Mouse (Mus musculus): Measurements from ENCODE around the gene Slc25a23.
"Not testable (repeated sequence)": the region's sequence is repeated elsewhere in the genome, so short reads cannot be mapped to it uniquely, and the experiment has no call there.

The Slc25a23 gene

DNA sequence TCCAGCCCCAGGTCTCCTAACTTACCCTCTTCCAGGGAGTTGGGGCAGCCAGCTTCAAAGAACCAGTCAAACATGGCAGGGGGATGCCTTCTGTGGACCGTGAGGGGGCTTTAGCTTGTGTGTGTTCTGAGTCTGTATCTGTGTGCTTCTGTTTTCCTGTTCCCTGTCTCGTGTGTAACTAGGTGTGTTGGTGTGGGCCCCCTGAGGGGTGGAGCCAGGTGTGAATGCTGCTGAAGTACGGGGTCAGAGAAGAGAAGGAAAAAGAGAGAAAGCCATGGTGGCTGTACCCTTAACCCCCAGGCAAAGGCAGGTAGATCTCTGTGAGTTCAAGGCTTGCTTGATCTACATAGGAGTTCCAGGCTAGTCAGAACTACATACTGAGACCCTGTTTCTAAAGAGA lies 17.3 kb upstream of the Slc25a23 start:
- no peak for DNase-seq (ENCODE audit: low spot score in 2 of 2)

DNA sequence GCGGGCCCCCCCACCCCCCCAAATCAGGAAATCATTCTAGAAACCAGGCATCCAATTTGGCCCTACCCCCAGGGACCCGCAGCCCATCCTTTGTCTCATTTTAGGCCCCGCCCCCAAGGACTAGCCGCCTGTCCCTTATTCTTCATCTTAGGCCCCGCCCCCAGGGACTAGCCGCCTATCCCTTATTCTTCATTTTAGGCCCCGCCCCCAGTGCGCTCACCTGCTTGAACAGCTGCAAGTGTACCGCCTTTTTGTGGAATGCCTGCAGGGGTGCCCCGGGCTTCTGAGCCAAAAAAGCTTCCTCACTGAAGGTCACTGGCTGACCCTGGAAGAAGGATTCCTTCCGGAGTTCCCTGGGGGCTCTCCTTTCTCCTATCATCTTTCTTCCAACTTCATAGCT lies 11.0 kb upstream of the Slc25a23 start:
- DNase-seq (ENCODE audit: low spot score in 2 of 2), result no peak

GRCm38 (mm10) chr17:57070272-57070671 lies 10.6 kb upstream of the Slc25a23 start:
- no peak for DNase-seq (ENCODE audit: low spot score in 2 of 2)

GRCm38 (mm10) chr17:57066908-57067307 lies 7.2 kb upstream of the Slc25a23 start:
- no peak for DNase-seq (ENCODE audit: low spot score in 2 of 2)

- no peak for DNase-seq (ENCODE audit: low spot score in 2 of 2)
Measured at GRCm38 (mm10) chr17:57063031-57063430, 3.4 kb upstream of the Slc25a23 start.

GRCm38 (mm10) chr17:57062548-57062947 lies 2.9 kb upstream of the Slc25a23 start:
- no peak for DNase-seq (ENCODE audit: low spot score in 2 of 2)

DNA sequence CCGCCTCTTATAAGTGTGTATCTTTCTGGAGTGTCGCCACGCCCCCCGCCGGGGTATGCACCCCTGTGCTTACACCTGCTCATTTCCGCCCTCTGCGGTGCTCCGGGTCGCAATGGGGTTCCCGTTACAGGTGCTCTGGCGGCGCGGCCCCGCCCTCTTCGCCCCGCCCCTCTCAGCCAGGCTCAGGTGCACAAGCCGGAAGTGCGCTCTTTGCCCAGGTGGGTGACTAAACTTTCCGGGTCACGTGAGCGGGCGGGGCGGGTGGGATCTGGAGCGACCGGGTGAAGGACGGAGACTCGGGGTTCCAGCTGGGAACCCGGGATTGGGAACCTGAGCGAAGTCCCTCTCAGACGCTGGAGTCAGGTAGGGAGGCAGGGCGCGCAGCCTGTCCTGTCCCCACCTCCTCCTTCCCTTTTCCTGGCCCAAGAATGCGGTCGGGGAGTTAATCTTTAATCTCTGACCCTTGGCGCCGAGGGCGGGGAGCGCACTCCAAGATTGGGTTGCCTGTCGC lies 2.4 kb upstream of the Slc25a23 start:
- no peak for DNase-seq (ENCODE audit: low spot score in 2 of 2)

- no peak for DNase-seq (ENCODE audit: low spot score in 2 of 2)
Measured at GRCm38 (mm10) chr17:57061069-57061468, 1.4 kb upstream of the Slc25a23 start.

DNA sequence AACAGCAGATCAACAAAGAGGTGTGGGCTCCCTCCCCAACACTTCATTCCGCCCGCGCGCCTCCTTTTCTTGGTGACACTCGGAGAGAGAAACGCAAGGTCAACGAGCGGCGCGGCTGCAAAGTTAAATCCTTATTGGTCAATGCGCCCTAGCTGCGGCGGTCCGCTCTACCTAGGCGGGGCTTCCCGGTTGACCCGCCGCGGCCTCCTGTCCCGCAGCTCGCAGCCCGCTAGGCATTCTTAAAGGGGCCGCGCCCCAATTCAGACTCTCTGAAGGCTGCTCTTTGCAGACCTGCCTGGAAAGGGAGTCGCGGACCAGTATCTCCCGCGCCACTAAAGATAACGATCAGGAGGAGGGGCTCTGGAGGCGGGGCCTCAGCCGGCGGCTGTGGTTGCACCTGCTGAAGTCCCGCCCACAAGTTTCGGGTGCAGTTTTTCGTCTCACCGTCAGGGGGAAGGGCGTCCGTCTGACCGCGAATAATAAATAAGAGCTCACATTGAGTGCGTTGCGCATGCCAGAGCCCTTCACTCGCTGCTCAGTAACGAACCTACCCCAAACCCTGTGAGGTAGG lies 653 bp upstream of the Slc25a23 start:
- DNase-seq (ENCODE audit: low spot score in 2 of 2), result peak; percentile 96 to 97

- peak; percentile 64 to 65 for DNase-seq (ENCODE audit: low spot score in 2 of 2)
Measured at GRCm38 (mm10) chr17:57058891-57059485, 675 bp downstream of the Slc25a23 start, which contains the start of gene Crb3. Gene Crb3 (plus strand): TSS chr17:57059105.

DNA sequence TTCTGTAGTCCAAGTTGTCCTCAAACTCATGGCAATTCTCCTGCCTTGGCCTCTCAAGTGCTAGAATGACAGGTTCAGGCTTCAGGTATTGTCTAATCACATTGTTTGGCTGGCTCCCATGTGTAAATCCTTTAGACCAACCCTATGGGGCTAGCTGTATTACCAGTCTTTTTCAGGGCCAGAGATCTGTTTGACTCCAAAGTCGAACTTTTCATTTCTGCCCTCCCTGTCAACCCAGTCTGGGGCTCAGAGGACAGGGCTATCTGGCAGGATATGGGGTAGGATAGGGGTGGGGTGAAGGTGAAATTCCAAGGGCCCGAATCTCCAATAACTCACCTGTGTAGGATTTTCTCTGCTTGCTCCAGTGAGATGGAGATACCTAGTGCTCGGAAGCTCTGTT lies 3.4 kb downstream of the Slc25a23 start:
- DNase-seq (ENCODE audit: low spot score in 2 of 2), result no peak

- DNase-seq (ENCODE audit: low spot score in 2 of 2), result not testable (repeated sequence)
Measured at GRCm38 (mm10) chr17:57051679-57052078, 8.0 kb downstream of the Slc25a23 start.

GRCm38 (mm10) chr17:57048816-57049215 lies 10.8 kb downstream of the Slc25a23 start:
- DNase-seq (ENCODE audit: low spot score in 2 of 2), result no peak

- DNase-seq (ENCODE audit: low spot score in 2 of 2), result no peak
Measured at GRCm38 (mm10) chr17:57047406-57047805, 12.3 kb downstream of the Slc25a23 start.

- DNase-seq (ENCODE audit: low spot score in 2 of 2), result no peak
Measured at GRCm38 (mm10) chr17:57041554-57041953, 18.1 kb downstream of the Slc25a23 start, which contains the start of gene Slc25a41. Gene Slc25a41 (minus strand): TSS chr17:57041654.

DNA sequence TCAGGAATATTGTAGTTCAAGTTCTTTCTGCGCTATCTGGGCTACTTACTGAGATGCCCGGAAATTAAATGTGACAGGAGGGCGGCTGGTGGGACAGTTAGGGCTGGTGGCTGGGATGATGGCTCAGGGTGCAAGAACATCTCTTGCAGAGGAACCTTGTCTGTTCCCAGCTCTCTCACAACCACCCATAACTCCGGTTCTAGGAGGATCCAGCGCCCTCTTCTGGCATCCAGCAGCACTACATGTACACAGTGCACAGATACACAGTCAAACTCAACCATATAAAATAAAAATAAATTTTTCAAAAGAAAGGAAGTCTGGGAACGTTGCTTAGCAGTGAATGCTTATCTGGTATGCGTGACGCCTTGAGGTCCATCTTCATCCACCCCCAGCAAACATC lies 20.7 kb downstream of the Slc25a23 start:
- no peak for DNase-seq (ENCODE audit: low spot score in 2 of 2)

- DNase-seq (ENCODE audit: low spot score in 2 of 2), result peak in 1 of 2 experiments; percentile 61
Measured at GRCm38 (mm10) chr17:57032854-57033253, 26.8 kb downstream of the Slc25a23 start.

DNA sequence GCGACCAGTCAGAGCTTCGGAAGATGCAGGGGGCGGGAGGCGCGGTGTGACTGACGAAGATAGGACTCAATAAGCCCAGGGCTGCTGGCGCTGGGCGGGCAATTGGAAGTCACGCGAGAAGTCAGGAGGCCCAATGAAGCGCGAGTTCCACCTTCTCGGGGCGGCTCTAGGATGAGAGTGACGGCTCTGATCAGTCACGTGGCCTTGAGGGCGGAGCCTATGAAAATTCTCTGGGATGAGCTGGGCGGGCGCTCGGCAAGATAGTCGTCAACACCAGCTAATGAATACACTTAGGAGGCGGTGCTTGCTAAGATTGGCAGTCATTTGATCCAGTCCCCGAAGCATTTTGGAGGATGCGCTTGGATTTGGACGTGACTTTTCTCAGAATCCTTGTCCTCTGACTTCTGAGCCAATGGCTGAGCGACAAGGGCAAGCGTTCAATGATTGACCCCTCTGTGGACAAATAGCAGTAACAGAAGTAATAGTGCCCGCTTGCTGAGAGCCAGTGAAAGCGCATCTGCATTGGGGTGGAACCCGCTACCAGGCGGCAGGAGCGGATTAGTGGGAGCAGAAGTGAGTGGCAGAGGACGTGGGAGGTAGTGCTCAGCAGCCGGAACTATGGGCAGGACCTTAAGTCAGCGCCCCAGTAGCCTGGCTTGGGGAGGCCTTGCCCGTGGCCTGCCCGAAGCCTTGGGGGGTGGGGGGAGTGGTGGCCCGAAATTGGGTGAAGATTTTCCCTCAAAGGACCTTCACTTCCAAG lies 27.8 kb downstream of the Slc25a23 start:
- peak; percentile 100 for DNase-seq (ENCODE audit: low spot score in 2 of 2)

- DNase-seq (ENCODE audit: low spot score in 2 of 2), result peak; percentile 65 to 67
Measured at GRCm38 (mm10) chr17:57030931-57031660, 28.6 kb downstream of the Slc25a23 start, which contains the start of gene Khsrp. Gene Khsrp (minus strand): TSS chr17:57031522.

- DNase-seq (ENCODE audit: low spot score in 2 of 2), result no peak
Measured at GRCm38 (mm10) chr17:57029691-57030090, 30.0 kb downstream of the Slc25a23 start.

DNA sequence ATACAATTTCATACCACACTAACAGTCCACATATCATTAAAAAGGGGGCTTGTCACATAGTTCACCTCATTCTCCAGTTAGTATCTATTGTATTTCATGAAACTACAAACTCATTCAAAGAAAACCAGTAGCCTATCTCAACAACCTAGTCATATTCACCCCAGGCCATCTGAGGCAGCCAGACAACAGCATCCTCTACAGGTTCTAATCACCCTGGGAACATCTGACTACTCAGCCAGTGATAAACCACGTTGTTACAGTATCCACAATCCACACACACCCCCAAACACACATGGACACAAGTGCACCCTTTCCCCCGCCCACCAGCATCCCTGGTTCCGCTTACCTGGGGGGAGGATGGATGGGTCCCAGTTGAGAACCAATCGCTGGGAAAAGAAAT lies 32.2 kb downstream of the Slc25a23 start:
- DNase-seq (ENCODE audit: low spot score in 2 of 2), result no peak

GRCm38 (mm10) chr17:57020960-57021359 lies 38.7 kb downstream of the Slc25a23 start:
- DNase-seq (ENCODE audit: low spot score in 2 of 2), result no peak
